Mouse (Mus musculus) ES-Bruce4 (cell line): ENCODE data around the gene Dmbx1. TPM values are rescaled to one million over a fixed set of nuclear protein-coding genes. Genes with fewer than 3 reads are reported as not detected.

Source experiments
- H3K27ac ChIP-seq: 2 replicates; pipeline ENCODE4 v1.5.1; 2012; ENCODE audit warnings: low read length, inconsistent platforms; ENCODE audit not compliant: insufficient read depth
- H3K27me3 ChIP-seq: 2 replicates; pipeline ENCODE4 v1.6.1; 2012; ENCODE audit warnings: mild to moderate bottlenecking, low read length, inconsistent platforms; ENCODE audit not compliant: control insufficient read depth, poor library complexity, insufficient read depth, severe bottlenecking
- H3K36me3 ChIP-seq: 2 replicates; pipeline ENCODE4 v1.6.1; 2012; ENCODE audit warnings: inconsistent platforms, mild to moderate bottlenecking, low read length, moderate library complexity; ENCODE audit not compliant: control insufficient read depth, poor library complexity, insufficient read depth, severe bottlenecking
- H3K4me1 ChIP-seq: one replicate; pipeline ENCODE4 v1.8.1; 2011; ENCODE audit warnings: low read length; ENCODE audit not compliant: control insufficient read depth, insufficient read depth
- H3K4me3 ChIP-seq: 2 replicates; pipeline ENCODE4 v1.5.1; 2011; ENCODE audit warnings: low read depth, mild to moderate bottlenecking, low read length
- H3K9ac ChIP-seq: 2 replicates; pipeline ENCODE4 v1.6.1; 2012; ENCODE audit warnings: low read depth, mild to moderate bottlenecking, inconsistent platforms; ENCODE audit not compliant: poor library complexity, severe bottlenecking
- H3K9me3 ChIP-seq: replicated peaks from 2 replicates; pipeline ENCODE4 v1.6.1; 2012; ENCODE audit warnings: mild to moderate bottlenecking, low read length, inconsistent platforms; ENCODE audit not compliant: control insufficient read depth, poor library complexity, insufficient read depth, severe bottlenecking
- CTCF ChIP-seq: IDR thresholded peaks from one replicate; pipeline ENCODE4 v1.8.1; 2011; ENCODE audit warnings: low read depth, low read length
- EP300 ChIP-seq: IDR thresholded peaks from 2 replicates; pipeline ENCODE4 v1.6.1; 2011; ENCODE audit warnings: low read depth, low read length; ENCODE audit not compliant: insufficient read depth
- POLR2A ChIP-seq: IDR thresholded peaks from one replicate; pipeline ENCODE4 v1.8.1; 2011; ENCODE audit warnings: low read length; ENCODE audit not compliant: insufficient read depth
- polyA plus RNA-seq: library from polyadenylated mRNA; stranded (reverse); fragments of >200 nt; gene quantifications from 2 replicates; pipeline ENCODE4 v1.2.4, GENCODE M21; 2011; ENCODE audit warnings: low read depth; ENCODE audit not compliant: missing spikeins, insufficient read depth, insufficient read length

The Dmbx1 gene
- polyA plus RNA-seq, 1 experiment = 0.88 TPM

- H3K4me3 ChIP-seq = no peak overlapping the region
- H3K9ac ChIP-seq = no peak overlapping the region
- H3K27me3 ChIP-seq = no peaks in the 10 kb centered on the region
- H3K4me1 ChIP-seq = no peaks in the 10 kb centered on the region
- TF ChIP-seq POLR2A (no peak), CTCF (no peak), EP300 (no peak)
- H3K27ac ChIP-seq = no peak overlapping the region
- H3K9me3 ChIP-seq = no peaks in the 10 kb centered on the region
- no peaks in the 10 kb centered on the region for H3K36me3 ChIP-seq
These were observed 17.0 kb downstream of the Dmbx1 start for GRCm38 (mm10) chr4:115922688-115923087.

GRCm38 (mm10) chr4:115919911-115920310 is 19.8 kb downstream of the Dmbx1 start:
- Histone ChIP-seq H3K36me3 (no peaks in the 10 kb centered on the region), H3K9ac (no peak overlapping the region), H3K4me3 (no peak overlapping the region), H3K27ac (no peak overlapping the region), H3K9me3 (no peaks in the 10 kb centered on the region), H3K27me3 (no peaks in the 10 kb centered on the region), H3K4me1 (no peaks in the 10 kb centered on the region)
- TF ChIP-seq POLR2A (no peak), EP300 (no peak), CTCF (no peak)

- no peak overlapping the region for H3K4me3 ChIP-seq
- no peaks in the 10 kb centered on the region for H3K36me3 ChIP-seq
- TF ChIP-seq CTCF (no peak), POLR2A (no peak), EP300 (0 out of 2 replicates have a peak, but pooled peaks have one; percentile 38)
- no peaks in the 10 kb centered on the region for H3K4me1 ChIP-seq
- H3K9ac ChIP-seq = no peak overlapping the region
- H3K9me3 ChIP-seq = no peaks in the 10 kb centered on the region
- no peaks in the 10 kb centered on the region for H3K27me3 ChIP-seq
- H3K27ac ChIP-seq = no peak overlapping the region
These were observed 28.1 kb downstream of the Dmbx1 start for GRCm38 (mm10) chr4:115911586-115911985.

DNA sequence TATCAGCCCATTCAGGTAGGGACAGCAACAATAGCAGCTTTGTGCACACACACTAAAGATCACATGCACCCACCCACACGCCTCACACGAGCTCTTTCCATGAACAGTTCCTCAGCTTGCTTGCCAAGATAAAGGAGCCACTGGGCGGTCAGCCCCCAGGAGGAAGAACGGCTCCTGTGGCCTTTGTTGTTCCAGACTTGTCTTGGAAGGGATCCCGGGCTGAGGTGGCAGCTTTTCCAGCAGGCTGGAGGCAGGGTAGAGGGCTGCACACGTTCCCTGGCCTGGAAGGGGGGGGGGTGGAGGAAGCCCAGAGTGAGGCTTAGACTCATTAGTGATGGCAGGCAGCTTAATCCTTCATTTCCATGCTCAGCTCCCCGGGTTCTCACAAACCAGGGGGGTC is 31.1 kb downstream of the Dmbx1 start:
- no peak overlapping the region for H3K27ac ChIP-seq
- H3K36me3 ChIP-seq = no peaks in the 10 kb centered on the region
- H3K4me1 ChIP-seq = no peaks in the 10 kb centered on the region
- no peak for TF ChIP-seq EP300
- TF ChIP-seq POLR2A = no peak
- no peak for TF ChIP-seq CTCF
- H3K9me3 ChIP-seq = no peaks in the 10 kb centered on the region
- H3K9ac ChIP-seq = no peak overlapping the region
- no peak overlapping the region for H3K4me3 ChIP-seq
- H3K27me3 ChIP-seq = no peaks in the 10 kb centered on the region; the same call in 1 of the 2 replicates

- H3K36me3 ChIP-seq = no peaks in the 10 kb centered on the region
- no peaks in the 10 kb centered on the region; the same call in 1 of the 2 replicates for H3K27me3 ChIP-seq
- TF ChIP-seq POLR2A (no peak), EP300 (no peak), CTCF (no peak)
- H3K9ac ChIP-seq = no peak overlapping the region
- no peaks in the 10 kb centered on the region for H3K9me3 ChIP-seq
- H3K4me1 ChIP-seq = no peaks in the 10 kb centered on the region
- H3K27ac ChIP-seq = no peak overlapping the region
- no peak overlapping the region for H3K4me3 ChIP-seq
These were observed 31.7 kb downstream of the Dmbx1 start for GRCm38 (mm10) chr4:115907994-115908393.

GRCm38 (mm10) chr4:115906791-115907190 is 32.9 kb downstream of the Dmbx1 start:
- no peak for TF ChIP-seq POLR2A
- TF ChIP-seq EP300 = no peak
- TF ChIP-seq CTCF = no peak
- Histone ChIP-seq H3K27ac (no peak overlapping the region), H3K9ac (no peak overlapping the region), H3K36me3 (no peaks in the 10 kb centered on the region), H3K4me3 (no peak overlapping the region), H3K4me1 (no peaks in the 10 kb centered on the region), H3K9me3 (no peaks in the 10 kb centered on the region), H3K27me3 (no peaks in the 10 kb centered on the region; the same call in 1 of the 2 replicates)
